Mouse (Mus musculus): ENCODE measurements around the gene C2cd3. TPM values are rescaled to one million over a fixed set of nuclear protein-coding genes. Genes with fewer than 3 reads are reported as not detected.

The C2cd3 gene
- polyA plus RNA-seq, 1 experiment from 2014 or later: 8.5 TPM

Other genes starting within 250 kb of the C2cd3 start
- 7.0 and 7.2 TPM in 2 replicates for gene Lipt2, start 213.0 kb upstream of the C2cd3 start, polyA plus RNA-seq (2015; fragmentation: Nextera tagmentation; extraction: Ambion mirVana)
- 1.5 TPM in 2 replicates for gene Kcne3, start 195.7 kb upstream of the C2cd3 start, polyA plus RNA-seq (2015; fragmentation: Nextera tagmentation; extraction: Ambion mirVana)
- gene Pgm2l1, start 144.8 kb upstream of the C2cd3 start, polyA plus RNA-seq (2015; fragmentation: Nextera tagmentation; extraction: Ambion mirVana): 1.8 and 2.0 TPM in 2 replicates
- gene P4ha3, start 86.7 kb upstream of the C2cd3 start, polyA plus RNA-seq (2015; fragmentation: Nextera tagmentation; extraction: Ambion mirVana): 0.76 and 1.3 TPM in 2 replicates
- 24.0 and 26.3 TPM in 2 replicates for gene Ppme1, start 74 bp downstream of the C2cd3 start, polyA plus RNA-seq (2015; fragmentation: Nextera tagmentation; extraction: Ambion mirVana)
- gene Ucp3, start 100.8 kb downstream of the C2cd3 start, polyA plus RNA-seq (2015; fragmentation: Nextera tagmentation; extraction: Ambion mirVana): not detected in 2 replicates
- 673 and 808 TPM in 2 replicates for gene Ucp2, start 121.1 kb downstream of the C2cd3 start, polyA plus RNA-seq (2015; fragmentation: Nextera tagmentation; extraction: Ambion mirVana)
- 2.5 TPM in 2 replicates for gene Dnajb13, start 142.7 kb downstream of the C2cd3 start, polyA plus RNA-seq (2015; fragmentation: Nextera tagmentation; extraction: Ambion mirVana)
- gene Coa4, start 164.8 kb downstream of the C2cd3 start, polyA plus RNA-seq (2015; fragmentation: Nextera tagmentation; extraction: Ambion mirVana): 14.0 and 14.3 TPM in 2 replicates
- gene Rab6a, start 235.2 kb downstream of the C2cd3 start, polyA plus RNA-seq (2015; fragmentation: Nextera tagmentation; extraction: Ambion mirVana): 40.2 and 46.7 TPM in 2 replicates
- 57.0 and 59.8 TPM in 2 replicates for gene Mrpl48, start 236.1 kb downstream of the C2cd3 start, polyA plus RNA-seq (2015; fragmentation: Nextera tagmentation; extraction: Ambion mirVana)

All from liver, embryonic 13.5 days (tissue).